ENCODE assay signal across 8 mouse cellular contexts in genomic region chr11:36677321-36678056, GRCm38 (mm10).
DNase-seq lines count a peak whose midpoint lies in the region; ATAC-seq lines count a peak whose summit lies in the region.

No protein-coding gene starts in this region.

- peak overlapping the region; percentile 96 for H3K27ac ChIP-seq in hindbrain, embryonic 10.5 days
- peak overlapping the region; percentile 97 for H3K27ac ChIP-seq in midbrain, embryonic 13.5 days

- H3K36me3 ChIP-seq in hindbrain, embryonic 10.5 days, result no peaks in the 10 kb centered on the region
- no peaks in the 10 kb centered on the region for H3K36me3 ChIP-seq in midbrain, embryonic 13.5 days

- no peaks in the 10 kb centered on the region for H3K9me3 ChIP-seq in hindbrain, embryonic 10.5 days
- H3K9me3 ChIP-seq in midbrain, embryonic 13.5 days, result no peaks in the 10 kb centered on the region

- peak overlapping the region; percentile 58 for H3K4me3 ChIP-seq in hindbrain, embryonic 10.5 days
- peak overlapping the region; percentile 65 for H3K4me3 ChIP-seq in midbrain, embryonic 13.5 days (replicated peaks)

- DNase-seq in right cerebral cortex, adult 18-20 months, result peak; percentile 55
- no peak for DNase-seq in right cerebral cortex, postnatal 25 days
- DNase-seq in embryo, embryonic 11.5 days (ENCODE audit: low read depth, low spot score), result peak; percentile 64
- DNase-seq in hindbrain, embryonic 10.5 days (ENCODE audit: low spot score), result peak; percentile 73
- DNase-seq in layer of hippocampus, postnatal 25 days (ENCODE audit: extremely low spot score in 1 of 2, low spot score in 1 of 2), result peak; percentile 38 to 51
- DNase-seq in T-cell, adult 2 months (ENCODE audit: low spot score), result no peak
- no peak for DNase-seq in spleen, postnatal 36 days (ENCODE audit: low spot score in 2 of 2)

- H3K9ac ChIP-seq in midbrain, embryonic 13.5 days (replicated peaks), result peak overlapping the region; percentile 84

- peak overlapping the region; percentile 73 for H3K4me2 ChIP-seq in midbrain, embryonic 13.5 days (replicated peaks)

- peak; percentile 91 for ATAC-seq in midbrain, embryonic 13.5 days

- H3K4me1 ChIP-seq in hindbrain, embryonic 10.5 days (replicated peaks), result peaks cover 54% of the 10 kb centered on the region
- peaks cover 53% of the 10 kb centered on the region for H3K4me1 ChIP-seq in midbrain, embryonic 13.5 days (replicated peaks)

- no peaks in the 10 kb centered on the region for H3K27me3 ChIP-seq in hindbrain, embryonic 10.5 days (ENCODE audit: insufficient read depth, poor library complexity, severe bottlenecking)
- no peaks in the 10 kb centered on the region for H3K27me3 ChIP-seq in midbrain, embryonic 13.5 days

- WGBS in hindbrain, embryonic 10.5 days, result under 1% methylated on average over 23 of the region's 23 CpGs
- under 1% methylated on average over 23 of the region's 23 CpGs for WGBS in midbrain, embryonic 13.5 days

Comparison
In these comparisons a context has a peak if more than half of its experiments do, and no peak if none do; other contexts are left out.
1. DNase-seq: peak in right cerebral cortex, adult 18-20 months (single experiment), embryo, embryonic 11.5 days (single experiment), hindbrain, embryonic 10.5 days (single experiment) and layer of hippocampus, postnatal 25 days (2 of 2); none in right cerebral cortex, postnatal 25 days (single experiment), T-cell, adult 2 months (single experiment) and spleen, postnatal 36 days (0 of 2).